Mouse (Mus musculus): Measurements from ENCODE around the gene Utrn.
"Not testable (repeated sequence)": the region's sequence is repeated elsewhere in the genome, so short reads cannot be mapped to it uniquely, and the experiment has no call there.

DNA sequence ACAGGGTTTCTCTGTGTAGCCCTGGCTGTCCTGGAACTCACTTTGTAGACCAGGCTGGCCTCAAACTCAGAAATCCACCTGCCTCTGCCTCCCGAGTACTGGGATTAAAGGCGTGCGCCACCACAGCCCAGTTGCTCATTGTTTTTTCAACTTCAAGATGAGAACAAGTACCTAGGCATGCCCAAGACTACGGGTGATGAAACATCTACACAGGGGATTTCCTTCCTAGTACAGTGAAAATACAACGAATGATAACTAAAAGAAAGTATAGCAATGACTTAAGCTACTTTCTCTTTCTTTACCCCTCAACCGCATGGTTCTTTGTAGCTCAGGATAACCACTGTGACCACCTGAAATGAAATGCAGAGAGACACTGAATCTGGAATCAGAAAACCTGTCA is 262.0 kb downstream of the Utrn start:
- TF ChIP-seq CTCF, EP300 (IDR thresholded peaks at IDR 0.05): not testable (repeated sequence)

All from lung, postnatal 0 days (tissue).